Mouse (Mus musculus): ENCODE data around the gene Hip1.
"Not testable (repeated sequence)": the region's sequence is repeated elsewhere in the genome, so short reads cannot be mapped to it uniquely, and the experiment has no call there.

The Hip1 gene

DNA sequence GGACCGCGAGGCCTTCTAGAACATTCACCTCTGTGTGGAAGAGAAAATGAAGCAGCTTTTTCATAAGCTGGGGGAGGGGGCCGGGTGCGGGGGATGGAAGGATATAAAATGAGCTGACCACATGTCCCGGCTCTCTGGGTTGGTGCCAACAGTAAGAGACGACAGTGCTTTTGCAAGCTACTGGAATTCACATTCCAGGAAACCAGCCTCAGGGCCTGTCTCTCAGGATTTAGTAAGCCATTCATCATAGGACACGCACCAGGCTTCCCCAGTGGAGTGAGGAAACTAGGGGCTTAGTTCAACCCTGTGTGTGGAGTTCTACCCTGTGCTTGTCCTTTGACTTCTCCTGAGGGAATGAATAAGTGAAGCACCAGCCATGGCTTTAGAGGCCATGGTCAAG is 102.5 kb downstream of the Hip1 start:
- no peak for DNase-seq (ENCODE audit: low spot score in 2 of 2)

DNA sequence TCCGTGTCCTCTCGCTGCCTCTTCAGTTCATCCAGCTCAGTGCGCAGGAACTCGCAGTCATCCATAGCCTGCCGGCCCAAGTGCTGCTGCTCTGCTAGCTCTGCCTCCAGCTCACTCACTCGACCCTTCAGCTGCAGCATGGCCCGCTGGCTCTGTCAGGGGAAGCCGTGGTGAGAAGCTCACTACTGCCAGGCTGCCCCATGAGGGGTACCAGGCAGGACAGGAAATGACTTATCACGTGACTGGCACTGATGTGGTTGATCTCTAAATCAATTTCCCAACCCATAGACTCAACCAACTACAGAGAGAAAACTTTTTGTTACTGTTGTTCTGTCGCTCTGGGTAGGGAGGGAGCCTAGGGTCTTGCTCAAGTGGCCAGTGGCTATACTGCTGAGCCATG is 109.9 kb downstream of the Hip1 start:
- DNase-seq (ENCODE audit: low spot score in 2 of 2), result no peak

DNA sequence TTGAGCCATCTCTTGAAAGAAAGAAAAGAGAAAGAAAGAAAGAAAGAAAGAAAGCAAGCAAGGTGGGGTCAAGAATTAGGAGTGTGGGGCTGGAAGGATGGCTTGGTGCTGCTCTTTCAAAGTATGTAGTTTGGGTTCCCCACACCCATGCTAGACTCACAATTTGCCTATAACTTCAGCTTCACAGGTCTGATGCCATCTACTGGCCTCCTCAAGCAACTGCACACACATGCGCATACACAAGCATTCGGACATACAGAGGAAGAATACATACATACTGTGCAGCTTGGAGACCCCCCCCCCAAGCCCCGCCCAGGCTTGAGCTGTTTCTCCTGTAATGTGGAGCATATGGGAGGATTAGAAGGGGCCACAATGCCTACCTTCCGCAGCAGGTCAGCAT is 111.1 kb downstream of the Hip1 start:
- DNase-seq (ENCODE audit: low spot score in 2 of 2), result no peak

DNA sequence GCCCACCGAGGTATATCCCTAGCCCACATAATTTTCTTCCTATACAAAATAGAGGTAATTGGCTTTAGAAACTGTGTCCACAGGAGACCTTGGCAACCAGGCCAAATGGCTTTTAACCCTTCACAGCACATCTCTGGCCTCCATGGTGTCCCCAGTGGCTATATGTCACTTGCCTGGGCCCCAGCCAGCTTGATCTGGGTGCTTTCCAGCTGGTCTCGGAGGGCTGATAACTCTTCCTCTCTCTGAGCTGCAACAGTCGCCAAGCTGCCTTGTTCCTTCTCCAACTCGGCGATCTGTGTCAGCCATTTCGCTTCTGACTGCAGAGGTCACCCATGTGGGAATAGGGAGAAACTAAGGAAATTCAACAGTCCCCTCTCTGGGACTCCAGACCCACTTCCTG is 113.8 kb downstream of the Hip1 start:
- DNase-seq (ENCODE audit: low spot score in 2 of 2), result no peak

DNA sequence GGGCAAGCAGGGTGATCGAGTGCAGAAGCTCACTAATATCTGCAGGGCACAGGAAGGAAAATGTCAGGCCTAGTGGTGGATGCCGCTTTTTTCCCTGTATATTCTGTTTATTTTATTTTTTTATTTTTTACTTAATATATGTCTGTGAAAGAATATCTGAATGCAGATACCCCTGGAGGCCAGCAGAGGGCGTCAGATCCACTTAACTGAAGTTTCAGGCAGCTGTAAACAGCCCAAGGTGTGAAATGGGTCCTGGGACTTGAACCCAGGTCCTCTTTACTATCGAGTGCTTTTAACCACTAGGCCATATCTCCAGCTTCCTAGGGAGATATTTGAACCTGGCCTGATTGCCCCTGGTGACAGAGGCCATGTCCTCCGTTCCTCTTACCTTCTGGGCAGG is 116.1 kb downstream of the Hip1 start:
- DNase-seq (ENCODE audit: low spot score in 2 of 2), result no peak

DNA sequence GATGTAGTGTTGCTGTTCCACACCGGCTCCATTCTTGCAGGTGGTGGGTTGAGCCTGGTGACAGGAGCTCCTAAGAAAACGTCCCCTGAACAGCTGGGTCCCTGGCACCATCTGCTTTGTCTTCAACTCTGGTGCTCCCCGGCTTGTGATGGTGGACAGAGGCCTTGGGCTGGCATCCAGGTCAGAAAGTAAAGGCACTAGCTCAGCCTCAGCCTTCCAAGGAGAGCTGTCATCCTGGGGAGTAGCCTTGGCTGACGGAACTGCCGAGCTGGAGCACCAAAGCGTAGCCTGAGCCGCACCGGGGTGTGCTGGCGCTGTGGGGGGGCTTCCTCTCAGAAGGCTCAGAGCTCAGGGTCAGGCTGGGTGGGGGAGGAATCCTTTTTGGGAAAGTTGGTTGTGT is 134.7 kb downstream of the Hip1 start:
- DNase-seq (ENCODE audit: low spot score in 2 of 2), result no peak

DNA sequence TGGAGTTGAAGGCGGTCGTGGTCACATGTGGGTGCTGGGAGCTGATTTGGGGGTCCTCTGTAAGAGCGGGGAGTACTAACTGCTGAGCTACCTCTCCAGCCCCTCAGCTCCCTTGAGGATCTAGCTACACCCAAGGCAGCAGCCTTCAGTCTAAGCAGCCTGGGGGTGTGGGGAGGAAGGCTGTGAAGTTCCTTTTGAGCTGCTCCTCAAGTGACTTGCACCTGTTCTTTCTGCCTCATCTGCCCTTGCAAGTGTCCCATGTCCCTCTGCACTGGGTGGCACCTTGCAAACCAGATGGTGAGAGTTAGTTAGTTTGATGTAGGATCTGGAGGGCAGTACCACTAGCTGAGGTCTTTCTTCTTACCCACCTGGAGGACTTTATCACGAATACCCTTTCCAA is 136.8 kb downstream of the Hip1 start:
- DNase-seq (ENCODE audit: low spot score in 2 of 2), result no peak

DNA sequence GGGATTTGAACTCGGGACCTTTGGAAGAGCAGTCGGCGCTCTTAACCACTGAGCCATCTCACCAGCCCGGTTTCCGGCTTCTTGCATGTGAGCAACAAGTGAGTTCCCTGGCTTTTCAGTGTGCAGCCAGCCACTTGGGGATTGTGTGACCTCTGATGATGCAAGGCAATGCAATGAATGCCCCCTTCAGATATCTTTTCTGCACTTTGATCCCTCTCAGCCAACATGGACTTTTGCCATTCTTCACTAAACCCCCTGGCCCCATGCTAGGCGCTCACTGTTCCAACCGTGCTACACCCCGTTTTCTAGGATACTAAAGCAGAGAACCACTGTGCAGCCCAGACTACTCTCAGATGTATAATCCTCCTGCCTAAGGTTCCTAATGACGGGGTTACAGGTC is 139.5 kb downstream of the Hip1 start:
- DNase-seq (ENCODE audit: low spot score in 2 of 2), result no peak

DNA sequence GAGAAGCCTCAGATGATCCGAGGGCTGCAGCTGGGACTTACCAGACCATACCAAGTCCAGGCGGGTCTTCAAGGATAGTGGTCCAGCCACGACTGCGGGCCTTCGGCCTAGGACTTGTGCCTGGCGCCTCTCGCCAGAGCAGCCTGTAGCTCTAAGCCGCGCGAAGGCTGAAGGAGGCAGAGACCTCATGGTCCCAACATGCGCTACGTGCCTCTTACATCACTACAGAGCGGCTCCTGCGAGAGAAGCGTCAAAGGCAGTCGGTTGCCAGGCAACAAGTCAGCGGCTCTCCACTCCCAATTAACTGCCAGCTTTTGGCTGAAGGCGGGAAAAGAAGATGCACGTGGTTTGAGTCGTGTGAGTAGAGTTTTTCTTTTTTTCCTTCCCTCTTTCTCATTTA is 140.3 kb downstream of the Hip1 start:
- no peak for DNase-seq (ENCODE audit: low spot score in 2 of 2)

DNA sequence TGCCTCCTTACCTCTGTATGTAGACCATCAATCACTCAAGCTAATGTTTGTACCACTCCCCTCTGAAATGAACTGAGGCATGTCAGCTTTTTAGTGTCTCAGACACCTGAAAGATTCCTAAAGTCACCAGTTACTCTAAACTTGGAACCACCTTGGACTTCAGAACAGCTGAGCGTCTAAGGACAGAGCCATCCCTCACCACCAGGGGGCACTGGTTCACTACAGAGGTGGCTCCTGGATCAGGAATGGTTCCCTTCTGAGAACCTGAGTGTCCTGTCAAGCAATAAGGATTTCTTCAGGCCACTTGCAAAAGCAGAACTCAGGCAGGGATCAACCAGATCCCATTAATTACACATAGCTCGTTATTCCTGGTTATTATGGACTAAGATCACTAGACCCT is 144.7 kb downstream of the Hip1 start:
- DNase-seq (ENCODE audit: low spot score in 2 of 2), result peak; percentile 58 to 74

DNA sequence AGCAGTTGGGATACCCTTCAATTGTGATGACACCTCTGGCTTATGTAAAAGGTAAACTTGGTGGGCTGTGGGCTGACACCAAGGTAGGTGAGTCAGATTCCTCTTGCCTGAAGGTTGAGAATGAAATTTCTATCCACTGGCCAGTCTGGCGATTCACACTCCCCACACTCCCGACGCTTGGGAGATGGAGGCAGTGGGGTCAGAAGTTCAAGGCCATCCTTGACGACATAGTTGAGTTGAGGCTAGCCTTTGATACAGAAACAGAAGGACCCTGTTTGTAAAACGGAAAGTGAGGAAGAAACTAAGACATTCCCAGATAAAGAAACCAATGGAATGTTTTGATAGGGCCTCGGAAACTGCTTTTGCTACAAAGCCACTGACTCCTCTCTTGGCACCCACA is 145.5 kb downstream of the Hip1 start:
- DNase-seq (ENCODE audit: low spot score in 2 of 2), result no peak

DNA sequence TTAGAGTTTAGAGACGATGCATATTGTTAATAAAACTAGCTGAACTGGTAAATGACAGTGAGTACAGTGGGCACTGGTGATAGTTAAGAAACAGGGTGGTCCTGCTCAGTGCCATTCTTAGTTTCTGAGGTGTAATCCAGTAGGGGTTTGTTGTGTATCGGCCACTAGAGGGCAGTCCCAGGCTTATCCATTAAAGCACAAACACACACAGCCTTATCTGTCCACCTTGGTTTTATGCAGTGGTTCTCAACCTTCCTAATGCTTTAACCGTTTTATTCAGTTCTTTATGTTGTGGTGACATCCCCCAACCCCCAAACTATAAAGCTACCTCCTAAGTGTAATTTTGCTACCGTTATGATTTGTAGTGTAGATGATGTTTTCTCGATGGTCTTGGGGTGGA is 149.1 kb downstream of the Hip1 start:
- DNase-seq (ENCODE audit: low spot score in 2 of 2), result no peak

DNA sequence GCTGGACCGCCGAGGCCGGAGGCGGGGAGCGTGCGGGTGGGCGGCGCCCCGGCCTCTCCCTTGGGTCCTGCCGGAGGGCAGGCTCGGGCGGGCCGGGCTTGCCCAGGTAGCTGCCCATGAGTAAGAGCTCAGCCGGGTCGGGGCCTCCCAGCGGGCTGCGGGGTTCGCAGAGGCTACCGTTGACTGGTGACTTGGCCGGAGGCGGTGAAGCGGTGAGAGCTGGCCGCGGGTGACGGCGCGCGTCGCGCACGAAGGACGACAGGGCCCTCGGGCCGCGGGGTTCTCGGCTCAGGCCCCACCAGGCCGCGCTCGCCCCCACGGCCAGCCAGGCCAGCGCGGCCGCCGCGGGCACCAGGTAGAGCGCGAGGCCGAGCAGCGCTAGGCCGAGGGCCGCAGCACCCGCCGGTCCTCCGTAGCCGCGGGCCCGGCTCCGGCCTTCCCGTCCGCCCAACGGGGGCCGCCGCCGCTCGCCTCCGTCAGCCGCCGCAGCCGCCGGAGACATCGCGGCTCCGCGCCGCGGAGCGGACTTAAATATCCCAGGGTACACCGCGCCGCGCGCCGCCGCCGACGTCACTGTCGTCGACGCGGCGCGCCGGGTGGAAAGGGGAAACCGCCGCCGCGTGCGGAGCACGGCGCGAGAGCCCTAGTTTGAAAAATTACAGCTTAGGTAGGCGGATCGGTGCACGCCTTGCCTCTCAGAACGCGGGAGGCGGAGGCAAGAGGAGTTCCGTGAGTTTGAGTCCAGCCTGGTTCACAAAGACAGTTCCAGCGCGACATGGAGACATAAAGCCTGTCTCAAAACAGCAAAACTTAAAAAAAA is 150.7 kb downstream of the Hip1 start, which contains the start of gene Pom121:
Gene Pom121 (minus strand): TSS at position 543 of the 820 bp plus-strand sequence.
- DNase-seq (ENCODE audit: low spot score in 2 of 2), result peak; percentile 69 to 82

DNA sequence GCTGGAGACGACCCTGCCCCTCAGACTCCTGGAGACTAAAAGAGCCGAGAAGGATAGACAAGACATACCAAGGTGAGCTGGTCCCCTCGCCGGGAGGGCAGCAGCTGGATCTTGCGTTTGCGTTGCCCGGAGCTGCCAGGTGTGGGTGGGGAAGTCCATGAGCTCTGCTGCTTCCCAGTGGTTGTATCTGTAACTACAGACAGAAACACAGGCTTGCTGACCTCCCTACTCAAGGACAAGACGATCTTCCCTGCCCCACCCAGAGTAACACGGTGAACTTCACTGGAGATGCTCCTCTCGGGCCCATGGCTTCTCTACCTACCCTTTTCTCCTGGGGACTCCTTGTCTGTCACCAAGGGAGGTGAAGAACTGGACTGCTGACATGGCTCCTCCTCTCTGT is 161.1 kb downstream of the Hip1 start:
- no peak for DNase-seq (ENCODE audit: low spot score in 2 of 2)

DNA sequence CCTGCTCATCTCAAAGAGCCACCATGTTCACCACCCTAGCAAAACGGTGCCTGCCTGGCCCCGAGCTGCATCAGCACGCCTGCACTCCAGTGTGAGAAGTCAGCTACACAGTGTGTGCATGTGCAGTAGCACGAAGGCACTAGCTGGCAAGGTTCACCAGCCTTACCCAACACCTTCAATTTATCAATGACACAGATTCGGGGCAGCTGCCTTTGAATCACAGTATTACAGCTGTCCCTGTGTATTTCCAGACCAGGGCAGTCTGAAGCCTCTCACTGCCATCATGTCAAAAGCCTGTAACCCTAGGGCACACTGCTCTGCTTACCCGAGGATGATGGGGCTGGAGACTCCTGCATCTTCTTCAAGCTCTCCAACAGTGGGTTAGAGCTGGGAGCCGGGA is 162.2 kb downstream of the Hip1 start:
- no peak for DNase-seq (ENCODE audit: low spot score in 2 of 2)

DNA sequence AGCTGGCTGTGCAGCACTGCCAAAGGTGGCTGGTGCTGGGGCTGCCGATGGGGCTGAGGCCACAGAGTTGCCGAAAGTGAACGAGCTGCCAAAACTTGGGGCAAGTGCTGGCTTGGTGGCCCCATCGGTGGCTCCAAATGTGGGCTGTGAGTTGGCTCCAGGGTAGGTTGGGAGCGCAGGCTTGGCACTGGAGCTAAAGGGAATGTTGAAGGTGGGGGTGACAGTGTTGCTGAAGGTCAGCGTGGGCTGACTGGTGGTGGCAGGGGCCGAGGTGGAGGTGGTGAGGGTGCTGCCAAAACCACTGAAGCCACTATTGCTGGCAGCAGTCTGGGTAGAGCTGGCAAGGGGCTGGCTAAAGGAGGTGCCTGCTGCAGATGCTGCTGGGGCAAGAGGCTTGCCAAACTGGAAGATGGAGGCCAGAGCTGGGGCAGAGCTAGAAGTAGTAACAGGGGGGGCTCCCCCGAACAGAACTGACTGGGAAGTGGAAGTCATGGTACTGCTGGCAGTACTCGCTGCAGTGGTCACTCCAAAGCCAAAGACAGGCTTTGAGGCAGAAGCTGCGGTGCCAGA is 163.5 kb downstream of the Hip1 start:
- DNase-seq (ENCODE audit: low spot score in 2 of 2), result no peak

DNA sequence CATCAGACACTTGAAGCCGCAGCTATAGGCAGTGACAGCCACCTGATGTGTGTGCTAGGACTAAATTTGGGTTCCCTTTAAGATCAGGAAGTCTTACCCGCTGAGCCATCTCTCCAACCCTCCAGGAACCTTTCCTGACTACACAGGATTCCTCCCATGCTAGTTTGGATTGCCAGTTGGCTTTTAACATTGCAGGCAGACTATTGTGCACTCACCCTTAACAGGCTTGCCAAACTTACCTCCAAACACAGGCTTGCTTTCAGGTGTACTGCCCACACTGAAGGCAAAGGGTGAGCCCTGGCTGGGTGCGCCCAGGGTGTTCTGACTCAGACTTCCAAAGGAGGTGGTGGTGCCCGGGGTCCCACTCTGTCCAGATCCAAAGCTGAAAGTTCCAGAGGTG is 164.2 kb downstream of the Hip1 start:
- no peak for DNase-seq (ENCODE audit: low spot score in 2 of 2)

DNA sequence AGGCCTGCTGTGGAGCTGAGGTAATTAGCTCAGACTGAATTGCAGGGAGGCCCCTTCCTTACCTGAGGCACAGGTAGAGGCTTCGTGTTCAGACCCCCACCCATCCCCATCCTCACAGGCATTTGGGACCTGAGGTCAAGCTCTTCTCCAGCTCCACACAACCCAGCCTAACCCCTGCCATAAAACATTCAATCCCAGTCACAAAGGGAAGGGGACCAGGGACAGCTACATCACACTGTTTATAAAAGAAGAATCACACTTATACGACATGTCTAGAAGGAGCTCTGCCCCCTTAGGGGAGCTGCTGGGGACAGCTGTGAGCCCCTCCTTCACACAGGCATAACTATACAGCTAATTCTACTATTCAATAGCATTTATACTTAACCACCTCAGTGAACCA is 168.6 kb downstream of the Hip1 start:
- no peak for DNase-seq (ENCODE audit: low spot score in 2 of 2)

DNA sequence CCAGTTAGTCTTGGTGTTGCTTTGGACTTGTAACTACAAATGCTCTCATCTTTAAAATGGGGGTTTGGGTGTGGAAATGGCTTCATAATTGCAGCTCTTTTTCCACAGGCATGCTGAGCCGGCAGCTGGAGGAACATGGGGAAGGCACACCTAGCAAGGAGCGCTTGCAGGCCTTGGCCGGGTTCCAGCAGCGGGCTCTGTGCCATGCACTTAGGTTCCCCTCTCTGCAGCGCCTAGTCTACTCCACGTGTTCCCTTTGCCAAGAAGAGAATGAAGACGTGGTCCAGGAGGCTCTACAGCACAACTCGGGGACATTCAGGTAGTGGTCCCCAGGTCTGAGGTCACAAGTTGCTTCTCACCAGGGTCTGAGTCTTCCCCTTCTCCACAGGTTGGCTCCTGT is 169.8 kb downstream of the Hip1 start:
- DNase-seq (ENCODE audit: low spot score in 2 of 2), result no peak

DNA sequence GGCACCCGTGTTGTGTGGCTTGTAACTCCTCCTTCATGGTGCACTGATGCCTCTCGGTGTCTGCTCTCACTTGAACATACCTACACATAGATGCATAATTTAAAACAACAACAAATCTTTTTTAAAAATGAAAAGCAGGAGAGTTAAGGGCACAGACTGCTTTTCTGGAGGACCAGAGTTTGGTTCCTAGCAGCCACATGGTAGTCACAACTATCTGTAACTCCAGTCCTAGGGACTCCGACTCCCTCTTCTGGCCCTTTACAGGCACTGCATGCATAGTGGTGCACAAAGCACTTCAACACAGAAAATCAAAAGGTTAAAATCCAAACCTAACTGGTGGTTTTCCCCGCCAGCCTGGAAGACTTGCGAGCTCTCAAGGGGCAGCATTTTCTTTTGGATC is 171.3 kb downstream of the Hip1 start:
- no peak for DNase-seq (ENCODE audit: low spot score in 2 of 2)

DNA sequence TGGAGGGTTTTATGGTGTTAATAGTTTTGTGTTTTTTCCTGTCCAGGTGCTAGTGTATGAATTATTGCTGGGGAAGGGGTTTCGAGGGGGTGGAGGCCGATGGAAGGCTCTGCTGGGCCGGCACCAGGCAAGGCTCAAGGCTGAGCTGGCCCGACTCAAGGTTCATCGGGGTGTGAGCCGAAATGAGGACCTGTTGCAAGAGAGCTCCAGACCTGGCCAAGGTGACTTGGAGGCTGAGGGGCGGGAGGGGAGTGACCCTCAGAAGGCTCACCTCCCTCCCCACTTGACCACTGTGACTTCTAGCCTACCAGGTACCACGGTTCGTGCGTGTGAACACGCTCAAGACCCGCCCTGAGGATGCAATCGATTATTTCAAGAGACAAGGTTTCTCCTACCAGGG is 173.7 kb downstream of the Hip1 start:
- DNase-seq (ENCODE audit: low spot score in 2 of 2), result no peak

DNA sequence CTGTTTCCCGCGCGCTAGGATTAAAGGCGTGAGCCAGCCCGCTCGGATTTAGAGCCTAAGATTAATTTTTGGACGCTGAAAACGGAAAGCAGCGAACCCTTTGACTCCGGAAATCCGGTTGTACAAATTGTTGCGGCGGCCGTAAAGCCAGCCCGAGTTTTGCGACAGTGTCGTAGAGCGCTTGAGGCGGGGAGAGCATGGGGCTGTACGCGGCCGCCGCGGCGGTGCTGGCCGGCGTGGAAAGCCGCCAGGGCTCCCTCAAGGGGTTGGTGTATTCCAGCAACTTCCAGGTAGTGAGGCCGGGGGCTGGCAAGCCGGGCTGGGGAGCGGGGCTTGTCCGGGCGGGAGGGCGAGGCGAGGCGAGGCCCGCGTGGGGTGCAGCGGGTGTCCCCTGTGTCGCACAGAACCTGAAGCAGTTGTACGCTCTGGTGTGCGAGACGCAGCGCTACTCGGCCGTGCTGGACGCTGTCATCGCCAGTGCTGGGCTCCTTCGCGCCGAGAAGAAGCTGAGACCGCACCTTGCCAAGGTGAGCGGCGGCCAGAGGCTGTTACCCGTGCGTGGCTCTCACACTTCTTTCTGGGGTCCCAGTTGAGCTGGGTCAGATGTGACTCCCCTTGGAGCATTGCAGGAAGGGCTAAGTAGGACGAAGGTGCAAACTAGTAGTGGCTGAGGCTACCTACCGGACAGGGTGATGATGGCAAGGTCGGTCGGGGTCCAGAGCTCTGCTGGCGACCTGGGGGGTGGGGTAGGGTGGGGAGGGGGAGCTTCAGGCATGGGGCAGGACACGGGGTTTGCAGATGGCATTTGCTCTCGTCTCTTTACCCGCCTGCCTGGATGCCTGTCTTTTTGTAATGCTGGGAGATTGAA is 174.9 kb downstream of the Hip1 start, which contains the start of gene Nsun5:
Gene Nsun5 (plus strand): TSS at position 167 of the 868 bp plus-strand sequence.
- peak; percentile 94 to 95 for DNase-seq (ENCODE audit: low spot score in 2 of 2)

DNA sequence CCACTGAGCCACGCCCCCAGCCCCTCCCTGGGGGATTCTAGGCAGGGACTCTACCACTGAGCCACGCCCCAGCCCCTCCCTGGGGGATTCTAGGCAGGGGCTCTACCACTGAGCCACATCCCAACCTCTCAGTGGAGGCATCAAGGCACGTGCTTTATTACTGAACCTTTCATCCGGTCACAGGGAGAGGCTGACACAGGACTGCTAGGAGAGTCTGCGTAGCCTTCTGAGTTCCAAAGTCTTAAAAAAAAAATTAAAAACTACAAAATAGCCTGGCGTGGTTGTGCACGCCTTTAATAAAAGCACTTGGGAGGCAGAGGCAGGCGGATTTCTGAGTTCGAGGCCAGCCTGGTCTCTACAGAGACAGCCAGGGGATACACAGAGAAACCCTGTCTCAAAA is 175.7 kb downstream of the Hip1 start:
- DNase-seq (ENCODE audit: low spot score in 2 of 2), result not testable (repeated sequence)

Data from urinary bladder, postnatal 36 days (tissue).